Mouse (Mus musculus): ENCODE data around the gene Rrp9. TPM values are rescaled to one million over a fixed set of nuclear protein-coding genes. Genes with fewer than 3 reads are reported as not detected.
A peak's percentile ranks its signal among the peaks of the same experiment; 100 is the strongest.

The Rrp9 gene
- polyA plus RNA-seq, 1 experiment: 18.3 TPM

DNA sequence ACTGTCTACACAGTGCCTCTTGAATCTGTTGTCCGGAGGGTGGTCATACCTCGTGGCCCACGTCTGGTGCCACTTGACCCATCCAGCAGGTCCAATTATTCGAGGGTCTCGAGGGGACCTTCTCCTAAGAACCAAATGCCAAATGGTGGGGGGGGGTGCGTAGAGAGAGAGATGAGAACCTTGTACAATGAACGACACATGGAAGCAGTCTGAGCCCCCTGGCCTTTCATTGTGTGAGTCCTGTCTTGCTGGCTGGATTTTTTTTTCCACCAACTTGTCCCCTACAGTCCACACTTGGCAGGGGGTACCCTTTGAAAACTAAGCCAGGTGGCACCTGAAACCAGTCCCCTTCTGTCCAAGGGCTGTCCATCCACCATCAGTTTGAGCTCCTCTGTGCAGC lies 8.0 kb upstream of the Rrp9 start:
- no peak overlapping the region for H3K4me3 ChIP-seq (ENCODE audit: low read depth, low read length)
- H3K36me3 ChIP-seq (ENCODE audit: control insufficient read depth, insufficient read depth, low read length): no peaks in the 10 kb centered on the region
- peaks cover 3% of the 10 kb centered on the region; the same call in 1 of the 2 replicates for H3K4me1 ChIP-seq (ENCODE audit: control insufficient read depth, insufficient read depth, insufficient read length, low read length)
- peaks cover 12% of the 10 kb centered on the region for H3K27me3 ChIP-seq (ENCODE audit: control insufficient read depth, insufficient read depth, low read length)
- TF ChIP-seq CTCF (IDR thresholded peaks at IDR 0.05; ENCODE audit: extremely low read depth, insufficient read length, insufficient replicate concordance, low read depth, low read length) (no peak), POLR2A (IDR thresholded peaks at IDR 0.05; ENCODE audit: low read depth, low read length) (no peak)
- WGBS: 89% methylated on average over 7 of the region's 7 CpGs
- no peak overlapping the region for H3K27ac ChIP-seq (ENCODE audit: insufficient read depth, low read depth, low read length)

DNA sequence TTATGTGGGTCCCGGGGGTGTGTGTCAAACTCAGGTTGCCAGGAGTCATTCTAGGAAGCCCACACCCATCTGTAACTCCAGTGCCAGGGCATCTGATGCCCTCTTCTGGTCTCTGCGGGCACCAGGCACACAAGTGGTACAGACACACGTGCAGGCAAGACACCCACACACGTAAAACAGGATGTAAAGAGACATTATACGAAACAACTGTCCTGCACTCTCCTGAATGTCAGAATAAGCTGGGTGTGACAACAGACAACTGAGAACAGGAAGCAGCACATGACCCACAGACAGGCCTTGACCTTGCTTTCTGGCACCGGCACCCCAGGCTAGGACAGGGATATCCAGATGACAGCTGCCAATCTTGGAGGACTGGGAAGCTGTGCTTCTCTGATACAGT lies 6.4 kb upstream of the Rrp9 start:
- H3K4me1 ChIP-seq (ENCODE audit: control insufficient read depth, insufficient read depth, insufficient read length, low read length): peaks cover 4% of the 10 kb centered on the region
- no peaks in the 10 kb centered on the region for H3K36me3 ChIP-seq (ENCODE audit: control insufficient read depth, insufficient read depth, low read length)
- TF ChIP-seq POLR2A (IDR thresholded peaks at IDR 0.05; ENCODE audit: low read depth, low read length) (no peak), CTCF (IDR thresholded peaks at IDR 0.05; ENCODE audit: extremely low read depth, insufficient read length, insufficient replicate concordance, low read depth, low read length) (no peak)
- no peak overlapping the region for H3K27ac ChIP-seq (ENCODE audit: insufficient read depth, low read depth, low read length)
- WGBS: 59% methylated on average over 6 of the region's 6 CpGs
- peaks cover 8% of the 10 kb centered on the region for H3K27me3 ChIP-seq (ENCODE audit: control insufficient read depth, insufficient read depth, low read length)
- no peak overlapping the region for H3K4me3 ChIP-seq (ENCODE audit: low read depth, low read length)

DNA sequence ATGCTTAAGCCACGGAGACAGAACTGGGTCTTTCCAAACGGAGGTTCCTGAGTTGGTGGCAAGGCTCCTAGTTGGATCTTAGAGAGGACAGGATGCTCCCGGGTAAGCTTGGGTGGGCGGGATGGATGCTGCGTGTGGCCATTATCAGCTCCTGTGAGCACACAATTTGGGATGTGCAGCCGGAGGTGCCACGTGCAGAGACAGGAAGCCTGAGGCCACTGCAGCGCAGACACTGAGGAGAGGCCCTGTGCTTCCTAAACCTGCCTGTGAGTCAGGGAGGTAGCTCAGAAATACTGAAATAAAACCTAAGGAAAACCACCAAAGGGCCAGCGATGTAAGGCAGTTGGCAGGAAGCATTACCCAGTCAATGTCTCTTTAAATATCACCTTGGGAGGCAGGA lies 6.0 kb upstream of the Rrp9 start:
- Histone ChIP-seq H3K27me3 (ENCODE audit: control insufficient read depth, insufficient read depth, low read length) (peaks cover 4% of the 10 kb centered on the region), H3K27ac (ENCODE audit: insufficient read depth, low read depth, low read length) (no peak overlapping the region), H3K4me3 (ENCODE audit: low read depth, low read length) (no peak overlapping the region), H3K4me1 (ENCODE audit: control insufficient read depth, insufficient read depth, insufficient read length, low read length) (peaks cover 8% of the 10 kb centered on the region), H3K36me3 (ENCODE audit: control insufficient read depth, insufficient read depth, low read length) (no peaks in the 10 kb centered on the region)
- no peak for TF ChIP-seq POLR2A (IDR thresholded peaks at IDR 0.05; ENCODE audit: low read depth, low read length)
- WGBS: 70% methylated on average over 9 of the region's 9 CpGs

DNA sequence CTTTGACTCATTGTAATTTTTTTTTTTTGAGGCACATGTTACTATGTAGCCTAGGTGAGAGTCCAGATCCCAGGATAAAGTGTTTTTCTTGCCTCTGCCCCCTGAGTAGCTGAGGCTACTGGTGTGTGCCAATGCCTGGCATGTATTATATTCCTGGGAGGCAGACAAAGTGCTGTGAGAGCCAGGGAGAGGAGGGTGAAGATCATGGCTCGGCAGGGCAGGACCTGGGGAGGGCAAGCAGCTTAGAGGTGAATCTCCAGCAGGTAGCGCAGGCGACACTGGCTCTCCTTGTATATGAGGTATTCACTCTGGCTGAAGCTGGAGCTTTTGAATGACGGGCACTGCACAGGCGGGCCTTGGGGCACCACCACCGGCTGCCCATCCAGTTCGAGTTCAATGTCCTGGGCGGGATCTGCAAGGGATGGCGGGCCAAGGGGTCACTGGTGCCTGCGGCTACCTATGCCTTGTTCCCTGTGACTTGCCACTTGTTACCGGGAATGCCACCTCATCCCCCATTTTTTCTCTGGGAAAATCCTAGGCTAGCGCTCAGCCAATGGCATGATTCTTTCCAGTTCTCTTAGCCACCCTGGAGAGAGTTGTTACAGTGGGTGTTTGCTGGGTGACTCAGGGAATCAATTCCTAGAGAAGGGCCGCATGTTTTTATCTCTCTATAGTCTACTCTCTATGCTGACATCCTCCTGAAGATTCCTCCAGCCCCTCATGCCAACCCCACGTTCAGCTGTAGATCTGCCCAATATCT lies 4.6 kb upstream of the Rrp9 start:
- H3K27me3 ChIP-seq (ENCODE audit: control insufficient read depth, insufficient read depth, low read length): no peaks in the 10 kb centered on the region
- peak overlapping the region; percentile 30 for H3K4me3 ChIP-seq (ENCODE audit: low read depth, low read length)
- no peaks in the 10 kb centered on the region for H3K36me3 ChIP-seq (ENCODE audit: control insufficient read depth, insufficient read depth, low read length)
- peaks cover 17% of the 10 kb centered on the region for H3K4me1 ChIP-seq (ENCODE audit: control insufficient read depth, insufficient read depth, insufficient read length, low read length)
- WGBS: 71% methylated on average over 14 of the region's 14 CpGs
- no peak for TF ChIP-seq CTCF (IDR thresholded peaks at IDR 0.05; ENCODE audit: extremely low read depth, insufficient read length, insufficient replicate concordance, low read depth, low read length)
- no peak for TF ChIP-seq POLR2A (IDR thresholded peaks at IDR 0.05; ENCODE audit: low read depth, low read length)
- peak overlapping the region; percentile 48; the same call in 1 of the 2 replicates for H3K27ac ChIP-seq (ENCODE audit: insufficient read depth, low read depth, low read length)

DNA sequence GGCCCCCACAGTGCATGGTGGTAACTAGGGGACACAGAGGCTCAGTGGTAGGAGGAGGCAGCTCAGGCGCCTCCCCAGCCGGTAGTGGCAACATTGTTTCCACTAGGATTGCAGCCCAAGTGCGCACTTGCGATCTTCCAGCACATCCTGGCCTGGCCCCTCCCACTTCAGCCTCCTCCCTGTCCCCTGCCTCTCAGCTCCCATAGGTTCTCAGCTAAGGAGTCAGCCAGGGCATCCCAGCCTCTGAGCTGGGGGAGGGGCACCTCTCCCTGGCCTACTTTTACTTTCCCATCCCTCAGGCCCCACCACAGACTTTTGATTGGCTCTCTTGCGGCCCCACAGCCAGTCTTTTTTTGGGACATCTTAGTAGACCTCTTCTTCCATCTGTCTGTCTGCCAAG lies 3.9 kb upstream of the Rrp9 start:
- Histone ChIP-seq H3K36me3 (ENCODE audit: control insufficient read depth, insufficient read depth, low read length) (no peaks in the 10 kb centered on the region), H3K4me1 (ENCODE audit: control insufficient read depth, insufficient read depth, insufficient read length, low read length) (peaks cover 22% of the 10 kb centered on the region), H3K27ac (ENCODE audit: insufficient read depth, low read depth, low read length) (peak overlapping the region; percentile 48), H3K27me3 (ENCODE audit: control insufficient read depth, insufficient read depth, low read length) (no peaks in the 10 kb centered on the region), H3K4me3 (ENCODE audit: low read depth, low read length) (peak overlapping the region; percentile 30)
- TF ChIP-seq CTCF (IDR thresholded peaks at IDR 0.05; ENCODE audit: extremely low read depth, insufficient read length, insufficient replicate concordance, low read depth, low read length) (no peak), POLR2A (IDR thresholded peaks at IDR 0.05; ENCODE audit: low read depth, low read length) (no peak)
- WGBS: 34% methylated on average over 5 of the region's 5 CpGs

DNA sequence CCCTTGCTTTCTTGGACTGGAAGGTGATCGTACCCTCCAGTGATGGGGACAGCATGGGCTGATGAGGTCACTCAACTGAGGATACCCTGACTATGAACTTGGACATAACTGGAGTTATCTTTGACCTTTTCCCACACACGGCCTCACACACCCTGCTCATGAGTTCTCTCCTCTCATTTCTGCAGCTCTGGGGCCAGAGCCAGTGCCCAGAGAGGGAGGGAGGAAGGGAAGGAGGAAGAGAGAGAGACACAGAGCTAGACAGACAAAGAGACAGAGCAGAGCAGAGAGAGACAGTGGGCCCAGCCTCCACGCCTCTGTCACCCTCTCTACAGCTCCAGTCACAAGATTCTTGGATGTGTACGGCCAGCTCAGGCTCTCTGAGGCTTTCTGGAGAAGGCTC lies 3.4 kb upstream of the Rrp9 start:
- Histone ChIP-seq H3K36me3 (ENCODE audit: control insufficient read depth, insufficient read depth, low read length) (no peaks in the 10 kb centered on the region), H3K4me3 (ENCODE audit: low read depth, low read length) (no peak overlapping the region), H3K27me3 (ENCODE audit: control insufficient read depth, insufficient read depth, low read length) (no peaks in the 10 kb centered on the region), H3K27ac (ENCODE audit: insufficient read depth, low read depth, low read length) (peak overlapping the region; percentile 36), H3K4me1 (ENCODE audit: control insufficient read depth, insufficient read depth, insufficient read length, low read length) (peaks cover 22% of the 10 kb centered on the region)
- WGBS: 53% methylated on average over 4 of the region's 4 CpGs
- TF ChIP-seq CTCF (IDR thresholded peaks at IDR 0.05; ENCODE audit: extremely low read depth, insufficient read length, insufficient replicate concordance, low read depth, low read length) (no peak), POLR2A (IDR thresholded peaks at IDR 0.05; ENCODE audit: low read depth, low read length) (no peak)

DNA sequence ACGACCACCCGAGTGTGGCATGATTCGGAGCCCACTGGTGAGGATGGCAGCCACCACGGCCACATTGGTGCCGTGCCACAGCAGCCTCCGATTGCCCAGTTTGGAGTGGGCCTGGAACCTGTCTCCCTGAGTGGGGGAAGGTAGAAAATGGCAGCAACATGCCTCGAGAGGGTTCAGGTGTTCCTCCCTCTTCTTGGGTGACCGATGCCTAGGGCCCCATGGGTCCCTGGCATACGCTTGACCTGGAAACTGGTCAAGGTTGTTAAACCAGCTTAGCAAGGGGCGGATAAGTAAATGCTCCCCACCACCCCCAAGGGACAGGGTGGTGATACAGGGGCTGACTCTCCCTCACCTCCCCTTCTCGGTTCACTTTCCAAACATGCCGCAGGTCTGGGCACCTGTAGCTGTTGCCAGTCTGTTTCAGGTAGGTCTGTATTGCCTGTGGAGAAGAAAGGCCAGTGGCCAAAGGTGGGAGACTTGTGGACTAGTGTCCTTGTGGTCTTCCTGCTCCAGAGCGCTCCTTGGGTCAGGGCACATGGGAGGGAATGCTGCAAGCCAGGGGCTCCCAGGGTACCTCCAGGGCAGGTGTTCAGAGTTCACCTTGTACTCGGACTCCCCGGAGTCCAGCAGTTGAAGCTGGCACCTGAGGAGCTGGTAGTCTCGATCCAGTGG lies 2.5 kb upstream of the Rrp9 start:
- WGBS: 77% methylated on average over 16 of the region's 16 CpGs
- TF ChIP-seq POLR2A (IDR thresholded peaks at IDR 0.05; ENCODE audit: low read depth, low read length) (no peak), CTCF (IDR thresholded peaks at IDR 0.05; ENCODE audit: extremely low read depth, insufficient read length, insufficient replicate concordance, low read depth, low read length) (no peak)
- no peak overlapping the region for H3K4me3 ChIP-seq (ENCODE audit: low read depth, low read length)
- H3K4me1 ChIP-seq (ENCODE audit: control insufficient read depth, insufficient read depth, insufficient read length, low read length): peaks cover 27% of the 10 kb centered on the region
- no peaks in the 10 kb centered on the region for H3K36me3 ChIP-seq (ENCODE audit: control insufficient read depth, insufficient read depth, low read length)
- H3K27me3 ChIP-seq (ENCODE audit: control insufficient read depth, insufficient read depth, low read length): no peaks in the 10 kb centered on the region
- H3K27ac ChIP-seq (ENCODE audit: insufficient read depth, low read depth, low read length): no peak overlapping the region

All from small intestine, adult 2 months (tissue).